Mouse (Mus musculus) adrenal gland, postnatal 25 days (tissue): ENCODE measurements around the gene Rbfox3. TPM values are rescaled to one million over a fixed set of nuclear protein-coding genes. Genes with fewer than 3 reads are reported as not detected.

Experiments
- DNase-seq: peaks from one replicate; pipeline ENCODE4 v3.0.0; 2021; ENCODE audit warnings: mixed read lengths
- total RNA-seq: library from RNA; stranded (reverse); gene quantifications from 2 replicates; pipeline ENCODE4 v1.2.3, GENCODE M21; 2021

The Rbfox3 gene
- total RNA-seq, 1 experiment from 2014 or later, result 7.2 TPM

DNA sequence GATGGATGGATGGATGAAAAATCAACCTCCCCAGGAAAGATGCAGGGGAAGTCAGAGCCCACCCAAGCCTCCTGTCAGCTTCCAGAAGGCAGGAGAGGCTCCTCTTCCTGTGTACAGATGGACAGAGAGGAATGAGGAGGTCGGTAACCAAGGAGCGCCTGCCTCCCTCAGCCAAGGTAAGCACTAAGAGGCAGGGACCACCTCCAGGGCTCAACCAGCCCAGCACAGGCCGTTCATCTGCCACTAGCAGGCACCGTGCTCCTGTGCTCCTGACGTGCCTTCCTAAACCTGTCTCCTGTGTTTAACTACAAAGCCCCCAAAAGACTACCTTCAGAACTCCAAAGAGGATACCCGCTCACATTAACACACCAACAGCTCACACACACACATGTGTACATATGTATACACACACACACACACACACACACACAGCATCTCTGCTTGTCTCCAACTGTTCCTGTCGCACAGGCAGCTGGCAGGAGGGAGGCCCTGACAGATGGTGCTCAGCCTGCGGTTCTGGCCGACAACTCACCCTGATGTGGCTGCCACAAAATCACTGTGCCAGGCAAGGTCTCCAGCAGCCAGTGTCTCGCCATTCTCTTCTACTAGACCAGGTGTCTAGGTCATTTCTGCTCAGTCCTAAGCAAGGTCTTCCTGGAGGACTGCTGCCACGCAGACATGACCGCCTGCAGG, 151.0 kb downstream of the Rbfox3 start:
- DNase-seq, result no peak

DNA sequence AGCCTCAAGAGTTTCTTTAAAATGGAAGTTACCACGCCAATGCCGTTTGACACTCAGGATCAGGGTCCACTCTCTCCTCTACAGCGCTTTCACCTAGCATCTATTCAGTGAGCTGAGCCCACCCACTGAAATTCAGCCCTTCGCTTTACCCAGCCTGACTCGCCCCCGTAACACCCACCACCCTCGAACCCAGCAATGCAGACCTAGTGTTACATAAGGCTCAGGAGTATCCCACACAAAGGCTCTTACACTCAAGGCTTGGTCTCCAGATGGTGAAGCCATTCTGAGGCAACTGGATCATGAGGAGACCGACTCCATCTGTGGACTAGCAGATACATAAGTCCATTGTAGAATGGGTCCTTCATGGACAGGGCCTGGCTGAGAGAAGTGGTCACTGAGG, 152.2 kb downstream of the Rbfox3 start:
- no peak for DNase-seq

DNA sequence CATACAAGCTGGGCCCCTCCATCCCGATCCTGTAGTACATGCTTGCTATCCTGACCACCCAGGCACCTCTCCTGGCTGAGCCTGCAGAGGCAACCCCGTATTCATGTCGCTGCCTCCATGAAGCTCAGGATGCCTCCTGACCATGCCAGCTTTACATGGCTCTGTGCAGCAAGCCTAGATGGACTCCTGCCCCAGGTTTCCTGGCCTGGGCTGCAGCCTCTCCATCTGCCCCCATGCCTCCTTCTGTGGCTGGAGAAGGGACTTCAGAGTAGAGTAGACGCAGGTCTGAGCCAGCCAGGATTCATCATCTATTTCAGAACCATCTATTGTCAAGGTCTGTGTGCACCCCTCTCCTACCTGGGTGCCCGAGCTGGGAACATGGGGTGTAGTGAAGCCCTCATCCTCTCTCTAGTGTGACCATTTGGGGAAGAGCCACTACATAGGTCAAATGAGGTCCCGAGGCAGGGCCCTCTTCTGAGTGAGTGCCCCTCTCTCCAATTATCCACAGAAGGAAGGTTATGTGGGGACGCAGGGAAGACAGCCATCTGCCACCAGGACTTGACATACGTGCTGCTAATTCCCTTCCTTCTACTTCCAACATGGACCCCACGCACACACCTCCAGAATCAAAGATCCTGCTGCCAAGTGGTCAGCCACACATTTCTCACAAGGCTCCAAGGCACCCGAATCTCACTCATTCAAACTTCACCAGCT, 153.0 kb downstream of the Rbfox3 start:
- no peak for DNase-seq

DNA sequence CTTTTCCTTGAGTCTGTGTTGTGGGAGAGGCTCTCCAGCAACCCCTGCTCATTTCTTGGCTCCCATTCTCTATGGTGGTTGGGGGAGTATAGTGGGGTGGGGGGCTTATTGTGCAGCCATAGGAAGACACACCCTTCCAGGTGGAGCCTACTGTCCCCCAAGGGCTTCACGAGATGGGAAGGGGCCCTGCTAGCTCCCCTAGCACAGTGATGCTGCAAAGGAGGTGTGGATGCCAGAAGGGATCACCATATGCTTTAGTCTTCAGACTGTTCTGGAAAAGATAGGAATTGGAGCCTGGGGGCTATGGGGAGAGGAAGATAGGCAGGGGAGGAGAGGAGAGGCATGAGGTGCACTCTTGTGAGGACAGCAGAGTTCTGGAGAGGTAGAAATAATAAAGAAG, 153.9 kb downstream of the Rbfox3 start:
- DNase-seq, result no peak

DNA sequence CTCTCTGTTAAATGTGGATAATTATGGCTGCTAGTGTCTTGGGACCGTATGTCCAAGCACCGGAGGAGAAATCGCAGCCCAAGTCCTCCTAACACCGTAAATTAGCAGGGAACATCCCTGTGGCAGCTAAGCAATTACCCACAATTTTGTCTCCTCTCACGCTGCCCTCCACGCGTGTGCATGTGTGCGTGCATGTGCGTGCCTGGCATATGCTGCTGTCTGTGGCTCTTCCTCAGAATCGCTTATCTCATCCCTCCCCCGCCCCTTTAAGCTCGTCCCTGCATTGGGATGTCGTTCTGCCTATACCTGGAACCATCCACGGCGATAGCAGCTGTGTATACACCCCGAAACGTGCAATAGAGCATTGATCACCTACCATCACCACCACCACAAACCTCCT, 156.4 kb downstream of the Rbfox3 start:
- no peak for DNase-seq

DNA sequence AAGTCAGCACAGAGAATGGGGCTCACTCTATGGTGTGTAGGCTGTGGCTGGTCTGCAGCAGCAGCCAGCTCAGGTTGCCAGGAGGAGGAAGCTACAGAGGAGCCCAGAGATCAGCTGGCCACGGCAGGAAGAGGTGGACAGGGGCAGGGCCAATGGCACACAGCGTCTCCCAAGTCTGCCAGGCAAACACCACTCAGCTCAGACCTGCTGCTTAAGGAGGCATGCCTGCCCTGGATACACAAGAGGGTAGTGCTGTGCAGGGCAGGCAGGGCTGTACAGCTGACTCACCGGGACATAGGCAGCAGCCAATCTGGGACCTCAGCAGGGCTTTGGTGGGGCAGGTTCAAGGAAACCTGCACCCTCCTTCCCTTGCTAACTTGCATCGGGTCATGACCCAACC, 156.9 kb downstream of the Rbfox3 start:
- no peak for DNase-seq

DNA sequence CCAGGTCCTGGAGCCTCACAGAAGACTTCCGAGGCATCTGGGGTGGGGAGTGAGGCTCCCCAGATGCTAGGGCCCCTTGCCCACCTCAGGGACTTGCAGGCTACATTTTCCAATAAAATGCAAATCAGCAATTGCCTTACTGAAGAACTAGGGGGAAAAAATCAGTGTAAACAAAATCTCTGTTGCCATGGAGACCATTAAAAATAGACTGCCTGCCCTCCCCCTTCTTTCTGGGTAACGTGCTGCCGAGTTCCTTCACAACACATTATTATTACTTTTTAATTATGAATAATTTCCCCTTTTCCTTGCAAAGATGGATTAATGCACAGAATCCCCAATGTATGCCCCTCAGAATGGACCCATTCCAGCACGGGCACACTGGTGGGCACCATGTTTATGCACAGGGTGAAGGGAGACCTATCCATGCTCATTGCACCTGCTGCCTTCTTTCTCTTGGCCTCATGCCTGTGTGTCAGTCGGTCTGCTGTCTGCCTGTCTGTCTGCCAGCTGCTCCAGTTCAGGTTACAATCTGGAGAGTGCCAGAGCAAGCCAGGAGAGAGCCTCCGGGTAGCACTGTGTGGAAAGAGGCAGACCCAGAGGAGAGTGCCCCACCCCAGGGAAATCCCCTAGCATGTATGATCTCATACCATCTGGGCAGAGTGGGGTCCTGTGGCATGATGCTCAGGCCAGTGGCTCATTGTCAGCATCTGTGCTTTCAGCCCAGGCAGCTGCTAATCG, 159.3 kb downstream of the Rbfox3 start:
- no peak for DNase-seq

DNA sequence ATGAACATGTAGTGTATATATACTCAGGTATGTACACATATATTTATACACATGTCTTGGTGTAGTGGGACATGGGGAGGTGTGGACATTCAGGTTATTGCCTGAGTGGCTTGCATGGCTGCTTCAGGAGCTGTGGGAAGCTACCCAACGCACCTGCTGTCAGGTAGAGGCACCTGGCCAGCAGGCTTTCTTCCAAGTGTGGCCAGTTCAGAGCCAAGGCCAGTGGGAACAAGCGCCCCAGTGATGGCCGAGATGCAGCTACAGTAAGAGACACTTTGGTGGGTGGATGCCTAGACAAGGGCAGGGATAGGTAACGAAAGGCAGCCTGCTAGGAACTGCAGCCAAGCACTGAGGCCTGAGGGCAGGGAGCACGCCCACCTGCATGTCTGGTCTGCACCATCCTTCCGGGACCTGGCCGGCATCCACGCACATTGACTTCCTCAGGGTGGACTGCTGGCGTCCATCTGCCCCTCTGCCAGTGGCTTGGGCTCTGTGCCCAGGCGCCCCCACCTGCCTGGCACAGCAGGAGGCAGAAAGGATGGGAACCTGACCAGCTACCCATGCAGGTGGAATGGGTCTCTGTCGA, 160.6 kb downstream of the Rbfox3 start:
- peak; percentile 33 for DNase-seq

DNA sequence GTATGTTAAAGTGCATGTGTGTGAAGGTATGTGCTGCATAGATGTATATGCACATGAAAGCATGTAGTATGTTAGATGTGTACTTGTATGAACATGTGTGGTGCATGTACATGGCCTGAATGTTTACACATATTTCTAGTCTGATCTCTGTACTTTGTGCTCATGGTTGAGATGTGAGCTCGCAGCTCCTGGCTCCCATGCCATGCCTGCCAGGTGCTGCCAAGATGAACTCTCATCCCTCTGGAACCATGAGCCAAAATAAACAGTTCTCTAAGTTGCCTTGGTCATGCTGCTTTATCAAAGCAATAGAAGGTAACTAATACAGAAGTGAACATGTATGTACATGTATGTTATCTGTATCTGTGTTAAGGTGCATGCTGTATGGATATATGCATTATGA, 161.9 kb downstream of the Rbfox3 start:
- DNase-seq, result no peak

DNA sequence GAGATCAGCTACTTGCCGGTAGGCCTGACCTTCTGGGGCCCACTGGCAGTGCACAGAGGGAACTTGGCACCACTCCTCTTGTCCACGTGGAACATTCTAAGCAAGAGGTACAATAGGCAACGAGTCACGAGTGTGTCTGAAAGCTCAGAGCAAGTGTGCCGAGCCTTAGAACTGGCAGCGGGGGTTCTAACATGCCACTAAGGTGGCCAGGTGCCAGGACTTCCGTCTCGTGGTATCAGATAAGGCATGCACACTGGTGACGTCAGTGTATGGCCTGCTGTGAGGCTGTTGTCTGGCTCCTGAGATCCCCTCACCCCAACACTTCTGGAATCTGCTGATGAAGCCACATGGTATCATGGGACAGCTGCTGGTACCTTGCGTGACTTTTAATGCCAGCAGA, 162.8 kb downstream of the Rbfox3 start:
- no peak for DNase-seq

DNA sequence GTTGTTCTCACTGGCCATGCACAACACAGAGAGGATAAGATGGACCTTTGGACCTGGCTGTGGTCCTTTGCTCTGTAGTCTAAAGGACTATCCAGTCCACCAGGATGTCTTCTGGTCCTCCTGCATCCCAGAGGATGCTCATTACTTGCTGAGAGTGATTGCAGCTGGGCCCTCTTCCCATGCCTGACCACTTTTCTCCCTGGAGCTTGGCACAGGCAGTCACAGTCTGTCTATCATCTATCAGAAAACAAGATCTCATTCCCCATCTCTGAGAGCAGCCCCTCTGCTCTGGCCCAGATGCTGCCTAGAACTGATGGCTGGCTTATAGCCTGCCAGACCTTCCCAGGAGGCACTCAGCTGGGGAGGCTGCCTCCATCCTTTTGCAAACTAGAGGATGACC, 166.1 kb downstream of the Rbfox3 start:
- DNase-seq, result no peak

DNA sequence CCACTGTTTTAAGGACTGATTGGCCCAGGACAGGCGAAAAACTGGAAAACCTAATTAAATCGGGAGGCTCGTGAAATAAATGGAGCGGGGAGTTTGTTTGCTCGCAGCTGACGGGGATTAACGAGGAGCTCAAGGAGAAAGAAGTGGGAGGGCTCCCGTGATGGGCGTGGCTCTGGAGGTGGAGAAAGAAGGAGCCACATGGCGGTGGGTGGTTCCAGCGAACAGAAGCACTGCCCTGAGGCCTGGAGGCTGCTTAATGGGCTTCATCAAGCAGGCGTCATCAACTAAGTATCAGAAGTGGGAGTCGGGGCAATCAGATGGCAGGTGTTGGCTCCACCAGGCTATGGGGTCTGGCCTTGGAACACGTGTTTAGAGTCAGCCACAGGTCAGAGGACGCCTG, 166.6 kb downstream of the Rbfox3 start:
- DNase-seq, result peak; percentile 52

DNA sequence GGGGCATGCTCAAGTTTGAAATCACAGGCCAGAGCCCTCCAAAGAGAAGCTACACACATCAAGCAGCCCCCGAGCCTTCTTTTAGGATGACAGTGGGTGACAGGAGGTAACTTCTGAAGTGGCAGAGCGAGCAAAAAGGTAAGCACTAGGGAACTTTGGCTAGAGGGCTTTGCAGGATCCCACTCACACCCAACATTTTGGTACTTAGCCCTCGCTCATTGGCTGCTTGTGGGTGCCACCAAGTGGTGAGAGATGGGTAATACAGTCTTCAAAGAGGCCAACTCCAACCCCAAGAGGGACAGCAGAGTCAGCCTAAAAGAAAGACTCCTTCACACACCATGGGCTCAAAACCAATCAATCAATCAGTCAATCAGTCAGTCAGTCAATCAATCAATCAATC, 168.6 kb downstream of the Rbfox3 start:
- DNase-seq, result peak; percentile 21

DNA sequence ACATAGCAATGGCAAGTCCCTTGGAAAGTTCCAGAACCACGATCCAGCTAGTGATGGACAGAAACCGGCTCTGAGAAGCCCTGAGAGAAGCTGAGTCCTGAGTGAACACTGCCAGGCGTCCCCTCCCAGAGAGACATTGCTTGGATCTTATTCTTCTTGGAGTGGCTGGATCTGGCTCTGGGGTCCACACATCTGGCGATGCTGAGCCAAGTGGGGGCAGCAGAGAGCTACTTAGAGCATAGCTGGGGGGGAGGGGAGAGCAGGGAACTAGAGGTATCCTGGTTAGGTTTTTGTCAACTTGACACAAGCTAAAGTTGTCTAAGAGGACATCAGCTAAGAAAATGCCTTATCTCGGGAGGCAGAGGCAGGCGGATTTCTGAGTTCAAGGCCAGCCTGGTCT, 170.1 kb downstream of the Rbfox3 start:
- no peak for DNase-seq

DNA sequence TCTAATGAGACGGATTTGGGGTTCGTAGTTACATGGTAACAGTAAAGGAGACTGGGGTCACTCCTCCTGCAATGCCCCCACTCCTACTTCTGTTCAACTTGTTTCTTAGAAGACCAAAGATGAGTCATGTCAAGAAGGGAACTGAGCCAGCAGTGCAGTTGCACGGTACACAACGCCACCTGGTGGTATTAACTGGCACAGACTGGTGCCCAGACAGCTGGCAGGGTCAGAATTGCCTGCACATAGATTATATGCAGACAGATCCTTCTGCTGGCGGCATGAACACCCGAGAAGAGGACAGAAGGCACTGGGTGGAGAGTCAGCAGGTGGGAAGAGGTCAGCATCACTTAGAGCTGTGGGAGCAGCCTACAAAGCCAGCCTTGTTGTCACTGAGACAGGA, 171.4 kb downstream of the Rbfox3 start:
- peak; percentile 70 for DNase-seq

DNA sequence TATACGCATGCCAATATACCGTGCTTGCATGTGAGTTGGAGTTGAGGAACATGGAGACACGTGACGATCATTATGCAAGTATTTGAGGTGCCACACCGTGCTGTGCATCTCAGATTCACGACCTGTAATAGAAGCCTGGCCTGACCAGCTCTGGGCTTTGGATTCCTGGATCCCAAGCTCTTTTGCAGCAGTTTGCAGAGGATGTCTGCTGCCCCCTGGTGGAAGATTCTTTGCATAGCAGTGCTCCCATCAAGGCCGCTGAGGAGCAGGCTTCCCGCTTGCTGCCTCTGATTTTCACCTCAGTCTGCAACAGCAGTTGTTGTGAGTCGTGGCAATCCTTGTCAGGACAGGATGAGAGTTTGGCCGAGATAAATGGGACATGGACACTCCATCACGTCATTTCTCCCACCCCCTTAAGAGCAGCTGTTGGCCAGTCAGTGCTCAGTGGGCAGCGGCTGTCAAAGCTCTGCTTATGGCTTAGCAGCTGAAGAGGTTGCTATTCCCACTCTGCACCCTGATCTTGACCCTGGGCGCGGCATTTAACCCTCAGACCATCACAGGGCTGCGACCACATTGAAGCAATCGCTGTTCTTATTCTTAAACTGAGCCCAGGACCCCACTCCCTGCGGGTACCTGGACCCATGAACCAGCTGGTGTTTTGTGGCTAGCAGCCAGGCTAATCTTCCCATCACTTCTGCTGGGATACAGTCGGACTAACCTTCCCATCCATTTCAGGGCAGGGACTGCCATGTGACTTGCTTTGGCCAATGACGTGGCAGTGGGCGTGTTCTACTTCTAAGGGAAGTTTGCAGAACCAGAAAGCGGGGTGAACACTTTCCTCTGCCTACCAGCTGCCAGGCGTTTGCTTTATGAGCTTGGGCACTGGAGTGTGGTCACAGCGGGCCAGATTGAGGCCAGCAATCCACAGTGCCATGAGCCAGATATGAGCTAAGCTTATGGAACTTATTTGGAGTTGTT, 172.3 kb downstream of the Rbfox3 start:
- DNase-seq, result peak; percentile 69

DNA sequence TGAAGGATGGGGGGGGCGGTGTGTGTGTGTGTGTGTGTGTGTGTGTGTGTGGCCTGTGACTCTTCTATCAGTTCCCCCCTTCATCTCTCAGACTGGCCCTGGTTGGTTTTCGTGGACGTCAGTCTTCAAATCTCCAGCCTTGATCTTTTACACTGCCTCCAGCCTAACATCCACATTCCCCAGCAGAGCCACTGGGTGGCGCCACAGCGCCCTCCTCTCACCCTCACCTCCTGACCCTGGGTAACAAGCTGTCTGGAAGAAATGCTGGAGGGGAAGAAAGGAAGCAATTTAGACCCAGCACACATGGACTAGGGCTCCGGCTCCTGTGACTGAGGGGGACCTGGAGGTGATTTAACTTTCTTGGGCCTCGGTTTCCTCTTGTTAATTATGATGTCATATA, 173.1 kb downstream of the Rbfox3 start:
- DNase-seq, result no peak

DNA sequence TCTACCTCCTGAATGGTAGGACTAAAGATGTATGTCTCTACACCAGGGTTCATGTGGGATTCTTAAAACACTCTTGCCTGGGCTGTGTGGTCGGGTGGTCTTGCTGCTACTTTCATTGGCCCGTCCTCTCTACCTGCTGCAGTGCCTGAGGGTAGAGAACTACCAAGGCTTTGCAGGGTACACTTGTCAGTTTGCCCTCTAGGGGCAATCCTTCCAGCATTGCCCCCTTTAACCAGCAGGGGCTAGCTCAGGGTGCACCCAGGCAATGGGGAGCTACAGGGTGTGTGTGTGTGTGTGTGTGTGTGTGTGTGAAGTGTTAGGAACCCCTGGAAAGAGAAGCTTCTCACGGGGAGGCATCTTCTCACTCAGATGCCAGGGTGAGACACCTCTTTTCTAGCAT, 173.6 kb downstream of the Rbfox3 start:
- no peak for DNase-seq

DNA sequence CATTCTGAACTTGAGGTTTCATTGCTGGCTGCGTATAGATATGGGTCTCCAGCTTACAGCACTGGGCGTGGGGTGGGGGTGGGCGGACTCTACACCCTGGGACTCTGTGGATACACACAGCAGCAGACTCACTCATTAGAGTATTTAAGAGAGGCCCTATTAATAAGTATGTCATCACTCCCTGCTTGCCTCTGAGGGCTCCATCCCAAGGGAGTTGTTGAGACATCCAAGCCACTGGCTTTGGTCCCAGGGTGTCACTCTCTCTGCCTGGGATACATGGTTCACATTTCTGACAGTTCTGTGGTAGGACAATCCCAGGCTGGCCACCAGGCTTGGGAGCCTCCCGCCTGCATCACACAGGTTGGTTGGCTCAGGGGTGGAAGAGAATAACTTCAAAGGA, 174.4 kb downstream of the Rbfox3 start:
- no peak for DNase-seq

DNA sequence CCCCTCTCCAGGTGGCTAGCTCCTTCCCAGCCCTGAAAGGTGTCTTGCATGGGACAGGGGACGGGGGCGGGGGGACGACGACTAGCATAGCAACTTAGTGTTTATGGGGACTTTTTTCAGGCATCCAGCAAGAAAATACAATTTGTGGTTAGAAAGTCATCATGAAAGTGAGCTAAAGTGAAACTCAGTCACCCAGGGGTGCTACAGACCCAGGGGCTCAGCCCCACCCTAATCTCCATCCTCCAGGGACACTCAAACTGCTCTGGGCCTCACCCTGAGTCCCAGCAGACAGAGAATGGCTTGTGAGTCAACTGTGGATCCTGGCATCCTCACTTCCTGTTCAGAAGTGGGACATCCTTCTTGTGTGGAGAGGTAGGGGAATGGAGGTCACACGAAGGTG, 179.7 kb downstream of the Rbfox3 start:
- no peak for DNase-seq

DNA sequence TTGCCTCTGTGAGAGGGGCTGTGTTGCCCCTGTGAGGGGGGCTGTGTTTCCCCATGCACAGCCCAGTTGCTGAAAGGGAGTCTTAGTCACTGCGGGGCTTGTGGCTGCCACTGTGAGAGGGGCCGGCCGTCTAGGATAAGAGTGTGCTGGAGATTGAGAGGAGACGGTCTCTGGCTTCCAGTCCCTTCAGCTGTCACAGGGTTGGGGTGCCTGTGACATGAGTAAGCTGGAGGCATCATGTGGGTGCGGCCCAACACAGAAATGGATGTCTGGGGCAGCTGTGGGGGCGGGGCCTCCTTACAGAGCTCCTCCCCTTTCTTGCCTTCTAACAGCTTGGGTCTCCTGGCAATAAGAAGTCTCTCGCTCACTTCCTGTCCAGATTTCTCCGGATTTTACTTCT, 182.0 kb downstream of the Rbfox3 start:
- DNase-seq, result no peak

DNA sequence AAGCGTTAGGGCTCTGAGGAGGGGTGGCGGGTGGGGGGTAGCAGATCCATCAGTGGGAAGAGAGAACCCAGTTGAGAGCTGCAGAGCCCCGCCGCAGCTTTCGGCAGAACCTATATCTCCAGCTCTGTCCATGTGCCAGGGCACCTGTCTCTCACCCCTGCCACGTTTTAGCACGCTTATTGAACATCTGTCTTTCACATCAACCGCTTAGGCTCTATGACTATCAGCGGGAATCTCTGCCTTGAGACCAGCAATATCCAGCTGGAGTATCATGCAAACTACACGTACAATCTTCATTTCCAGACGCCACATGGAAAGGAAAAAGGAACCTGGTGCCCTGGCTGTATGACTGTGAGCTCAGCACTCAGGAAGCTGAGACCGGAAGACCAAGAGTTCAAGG, 182.6 kb downstream of the Rbfox3 start:
- no peak for DNase-seq
